Comparison of ENCODE assay signal across 19 mouse cellular contexts in the genomic region with DNA sequence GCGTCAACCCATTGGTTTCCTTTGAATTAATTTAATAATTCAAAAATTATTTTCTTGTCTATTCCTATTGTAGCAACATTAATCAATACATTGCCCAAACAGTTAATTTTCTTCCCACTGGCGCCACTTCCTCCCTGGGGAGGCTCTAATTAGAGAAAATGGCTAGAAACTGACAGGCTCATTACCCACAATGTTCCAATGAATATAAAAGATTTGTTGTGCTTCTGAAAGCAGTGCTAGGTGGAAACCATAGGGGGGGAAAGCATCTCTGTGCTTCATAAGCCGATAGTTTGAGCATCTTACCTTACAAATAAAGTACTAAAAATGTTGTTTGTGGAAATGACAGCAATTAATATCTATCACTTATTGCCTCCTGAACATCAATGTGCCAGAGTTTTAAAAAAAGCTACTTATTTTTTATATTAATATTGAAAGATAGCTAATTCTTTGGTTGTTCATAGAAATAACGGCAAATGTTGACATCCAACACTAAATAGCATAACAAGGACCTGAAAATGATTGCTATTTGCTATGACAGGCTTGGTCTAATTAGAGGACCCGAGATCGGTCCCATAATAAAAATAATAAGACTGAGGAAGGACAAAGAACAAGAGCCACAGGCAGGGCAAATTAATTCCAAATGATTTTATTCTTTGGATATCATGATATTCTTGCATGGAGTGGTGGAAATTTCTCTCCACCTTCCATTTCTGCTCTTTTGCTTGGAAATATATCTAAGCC.
"Had no signal": no experiment of that assay in that cellular context is flagged by ENCODE, and none has a peak within 500 bp of the region (broad histone marks: within the 10 kb centered on the region; RNA-seq: fewer than 3 reads in every experiment).

No protein-coding gene starts in this region.

- H3K9ac ChIP-seq: limb, embryonic 12.5 days; limb, embryonic 15.5 days; liver, embryonic 15.5 days; lung, embryonic 15.5 days; midbrain, embryonic 15.5 days; neural tube, embryonic 12.5 days; neural tube, embryonic 15.5 days had no signal

- H3K27ac ChIP-seq: limb, embryonic 12.5 days; limb, embryonic 15.5 days; liver, embryonic 15.5 days; lung, embryonic 15.5 days; midbrain, embryonic 10.5 days; midbrain, embryonic 15.5 days; neural tube, embryonic 12.5 days; neural tube, embryonic 15.5 days had no signal

- ATAC-seq: midbrain, embryonic 15.5 days had no signal

- H3K27me3 ChIP-seq: limb, embryonic 12.5 days; limb, embryonic 15.5 days; liver, embryonic 15.5 days; lung, embryonic 15.5 days; megakaryocyte, embryonic 14.5 days; midbrain, embryonic 15.5 days; neural tube, embryonic 12.5 days; neural tube, embryonic 15.5 days had no signal

- H3K9me3 ChIP-seq: limb, embryonic 12.5 days; limb, embryonic 15.5 days; liver, embryonic 15.5 days; lung, embryonic 15.5 days; midbrain, embryonic 10.5 days; midbrain, embryonic 15.5 days; neural tube, embryonic 12.5 days; neural tube, embryonic 15.5 days had no signal

- DNase-seq: kidney, adult 9 months; kidney, postnatal 14 days; kidney, postnatal 4 days; left cerebral cortex, postnatal 4 days; lung, adult 18-20 months; lung, postnatal 10 days; lung, postnatal 36 days; thymus, adult 18-20 months; thymus, postnatal 36 days had no signal

- H3K4me3 ChIP-seq: limb, embryonic 12.5 days; limb, embryonic 15.5 days; liver, embryonic 15.5 days; lung, embryonic 15.5 days; megakaryocyte, embryonic 14.5 days; midbrain, embryonic 10.5 days; midbrain, embryonic 15.5 days; neural tube, embryonic 12.5 days; neural tube, embryonic 15.5 days had no signal

- H3K4me2 ChIP-seq: limb, embryonic 12.5 days; limb, embryonic 15.5 days; liver, embryonic 11.5 days; liver, embryonic 15.5 days; lung, embryonic 15.5 days; midbrain, embryonic 15.5 days; neural tube, embryonic 12.5 days; neural tube, embryonic 15.5 days had no signal

- H3K4me1 ChIP-seq: limb, embryonic 12.5 days; limb, embryonic 15.5 days; liver, embryonic 15.5 days; lung, embryonic 15.5 days; megakaryocyte, embryonic 14.5 days; midbrain, embryonic 10.5 days; midbrain, embryonic 15.5 days; neural tube, embryonic 12.5 days; neural tube, embryonic 15.5 days had no signal

- H3K36me3 ChIP-seq: limb, embryonic 12.5 days; limb, embryonic 15.5 days; liver, embryonic 15.5 days; lung, embryonic 15.5 days; midbrain, embryonic 10.5 days; midbrain, embryonic 15.5 days; neural tube, embryonic 12.5 days; neural tube, embryonic 15.5 days had no signal
